Mouse (Mus musculus): ENCODE results near the gene Trmt44. TPM values are rescaled to one million over a fixed set of nuclear protein-coding genes. Genes with fewer than 3 reads are reported as not detected.

Gene Trmt44
- polyA plus RNA-seq, 1 experiment = 9.8 TPM

DNA sequence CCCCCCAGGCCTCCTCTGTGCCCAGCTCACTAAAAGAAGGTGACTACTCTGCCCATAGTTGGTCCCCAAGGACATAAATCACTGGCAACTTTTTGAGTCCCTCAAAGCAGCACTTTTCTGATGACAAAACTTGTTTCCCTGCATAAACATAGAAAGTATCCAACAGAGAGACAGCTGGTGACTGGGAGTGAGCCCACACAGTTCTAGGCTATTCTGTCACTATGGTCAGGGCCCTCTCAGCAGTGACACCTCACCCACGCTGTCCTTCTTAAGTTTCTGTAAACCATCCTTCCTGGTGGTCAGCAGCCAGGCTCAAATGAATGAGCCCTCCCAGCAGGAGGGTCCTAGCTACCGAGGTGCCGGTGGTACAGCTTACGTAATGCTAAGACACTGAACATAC, 8.2 kb downstream of the Trmt44 start:
- Histone ChIP-seq H3K4me1 (replicated peaks; ENCODE audit: control insufficient read depth, insufficient read depth, low read length) (no peaks in the 10 kb centered on the region), H3K27me3 (ENCODE audit: control insufficient read depth, insufficient read depth, low read length) (no peaks in the 10 kb centered on the region), H3K27ac (ENCODE audit: control insufficient read depth, insufficient read depth, low read length) (no peak overlapping the region), H3K4me3 (ENCODE audit: control insufficient read depth, insufficient read depth, low read length) (no peak overlapping the region), H3K36me3 (ENCODE audit: control insufficient read depth, insufficient read depth, low read length) (peaks cover 28% of the 10 kb centered on the region)
- no peak for DNase-seq
- WGBS = 98% methylated on average over 4 of the region's 4 CpGs
- TF ChIP-seq CTCF (IDR thresholded peaks at IDR 0.05; ENCODE audit: borderline replicate concordance, control insufficient read depth, extremely low read depth, insufficient read depth, low read length, poor library complexity) = no peak
- no peak for TF ChIP-seq POLR2A (IDR thresholded peaks at IDR 0.05; ENCODE audit: control insufficient read depth, extremely low read depth, insufficient read depth, low read length, poor library complexity)

DNA sequence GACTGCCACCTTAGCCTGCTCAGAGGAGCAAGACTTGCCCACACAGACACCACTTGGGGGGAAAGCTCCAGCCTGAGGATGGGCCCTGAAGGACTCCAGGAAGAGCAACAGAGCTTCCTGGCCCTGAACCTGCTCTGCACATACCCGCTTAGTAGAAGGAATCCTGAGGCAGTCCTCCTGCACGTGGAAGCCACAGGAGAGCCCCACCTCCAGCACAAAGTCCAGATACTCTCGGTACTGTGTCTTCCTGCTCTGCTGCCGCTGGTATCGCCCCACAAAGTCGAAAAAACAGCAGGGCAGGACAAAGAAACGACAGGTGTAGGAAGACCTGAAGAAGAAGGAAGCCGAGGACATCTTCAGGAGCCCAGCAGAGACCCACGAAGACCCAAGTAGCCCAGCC, 9.7 kb downstream of the Trmt44 start:
- Histone ChIP-seq H3K4me1 (replicated peaks; ENCODE audit: control insufficient read depth, insufficient read depth, low read length) (no peaks in the 10 kb centered on the region), H3K27ac (ENCODE audit: control insufficient read depth, insufficient read depth, low read length) (no peak overlapping the region), H3K36me3 (ENCODE audit: control insufficient read depth, insufficient read depth, low read length) (peaks cover 21% of the 10 kb centered on the region), H3K27me3 (ENCODE audit: control insufficient read depth, insufficient read depth, low read length) (no peaks in the 10 kb centered on the region), H3K4me3 (ENCODE audit: control insufficient read depth, insufficient read depth, low read length) (no peak overlapping the region)
- WGBS = 95% methylated on average over 9 of the region's 9 CpGs
- TF ChIP-seq CTCF (IDR thresholded peaks at IDR 0.05; ENCODE audit: borderline replicate concordance, control insufficient read depth, extremely low read depth, insufficient read depth, low read length, poor library complexity) (no peak), POLR2A (IDR thresholded peaks at IDR 0.05; ENCODE audit: control insufficient read depth, extremely low read depth, insufficient read depth, low read length, poor library complexity) (no peak)
- DNase-seq = no peak

DNA sequence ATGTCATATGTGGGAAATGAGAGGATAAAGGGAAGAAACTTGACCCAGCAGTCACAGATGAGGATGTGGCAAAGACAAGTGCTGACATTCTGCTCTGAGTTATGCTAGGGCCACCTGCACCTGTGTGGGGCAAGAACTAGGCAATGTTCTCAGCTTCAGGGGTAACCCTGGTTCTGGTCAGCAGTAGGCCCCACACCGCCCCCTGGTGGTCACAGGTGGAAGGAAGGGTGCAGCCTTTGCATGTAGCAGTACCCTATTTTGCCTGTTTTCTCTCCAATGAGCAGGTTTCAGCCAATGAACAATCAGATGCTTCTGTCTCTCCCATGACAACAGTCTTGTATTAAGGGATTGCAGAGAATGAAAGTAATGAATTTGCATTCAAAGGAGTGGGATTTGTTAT, 11.4 kb downstream of the Trmt44 start:
- Histone ChIP-seq H3K27ac (ENCODE audit: control insufficient read depth, insufficient read depth, low read length) (no peak overlapping the region), H3K36me3 (ENCODE audit: control insufficient read depth, insufficient read depth, low read length) (peaks cover 21% of the 10 kb centered on the region), H3K27me3 (ENCODE audit: control insufficient read depth, insufficient read depth, low read length) (no peaks in the 10 kb centered on the region), H3K4me1 (replicated peaks; ENCODE audit: control insufficient read depth, insufficient read depth, low read length) (no peaks in the 10 kb centered on the region), H3K4me3 (ENCODE audit: control insufficient read depth, insufficient read depth, low read length) (no peak overlapping the region)
- 0% methylated on average over 1 of the region's 1 CpGs for whole genome bisulfite sequencing
- TF ChIP-seq POLR2A (IDR thresholded peaks at IDR 0.05; ENCODE audit: control insufficient read depth, extremely low read depth, insufficient read depth, low read length, poor library complexity) (no peak), CTCF (IDR thresholded peaks at IDR 0.05; ENCODE audit: borderline replicate concordance, control insufficient read depth, extremely low read depth, insufficient read depth, low read length, poor library complexity) (peak; percentile 76; the same call in 1 of the 2 replicates)
- peak; percentile 73 for DNase-seq

DNA sequence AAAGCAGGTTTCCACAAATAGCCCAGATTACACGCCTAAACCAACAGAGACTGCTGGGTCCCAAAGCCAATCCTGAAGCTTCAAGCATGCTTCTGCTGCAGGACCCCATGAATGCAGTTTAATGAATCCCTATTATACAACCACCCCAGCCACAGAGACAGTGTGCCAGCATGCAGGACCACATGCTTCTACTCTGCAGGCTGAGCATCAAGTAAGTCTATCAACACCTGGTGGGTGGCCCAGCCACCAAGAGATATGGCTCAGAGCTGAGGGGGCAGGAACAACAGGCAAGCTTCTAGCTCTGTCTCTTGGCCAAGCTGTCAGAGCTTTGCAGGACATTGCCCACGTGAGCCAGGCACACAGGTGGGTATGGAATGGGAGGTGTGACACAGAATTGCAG, 12.3 kb downstream of the Trmt44 start:
- Histone ChIP-seq H3K27ac (ENCODE audit: control insufficient read depth, insufficient read depth, low read length) (no peak overlapping the region), H3K4me1 (replicated peaks; ENCODE audit: control insufficient read depth, insufficient read depth, low read length) (no peaks in the 10 kb centered on the region), H3K4me3 (ENCODE audit: control insufficient read depth, insufficient read depth, low read length) (no peak overlapping the region), H3K36me3 (ENCODE audit: control insufficient read depth, insufficient read depth, low read length) (peaks cover 13% of the 10 kb centered on the region), H3K27me3 (ENCODE audit: control insufficient read depth, insufficient read depth, low read length) (no peaks in the 10 kb centered on the region)
- no peak for DNase-seq
- TF ChIP-seq POLR2A (IDR thresholded peaks at IDR 0.05; ENCODE audit: control insufficient read depth, extremely low read depth, insufficient read depth, low read length, poor library complexity) (no peak), CTCF (IDR thresholded peaks at IDR 0.05; ENCODE audit: borderline replicate concordance, control insufficient read depth, extremely low read depth, insufficient read depth, low read length, poor library complexity) (no peak)
- 92% methylated on average over 2 of the region's 2 CpGs for WGBS

DNA sequence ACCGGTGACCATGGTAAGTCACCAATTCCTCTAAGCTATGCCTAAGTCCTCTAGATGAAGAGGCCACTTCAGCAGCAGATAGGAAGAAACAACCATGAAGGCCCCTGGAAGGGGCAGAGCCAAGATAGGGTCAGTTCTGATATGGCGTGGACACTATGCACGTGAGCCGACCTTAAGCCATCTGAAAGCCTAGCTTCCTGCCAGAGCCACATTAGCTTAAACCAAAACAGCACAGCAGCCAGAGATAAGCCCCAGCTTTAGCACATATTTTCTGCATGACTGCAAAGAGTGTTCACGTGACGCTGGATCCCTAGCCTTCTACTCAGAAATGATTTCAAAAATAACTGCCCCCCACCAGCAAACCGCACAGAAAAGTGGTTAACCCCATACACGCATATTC, 15.4 kb downstream of the Trmt44 start:
- H3K36me3 ChIP-seq (ENCODE audit: control insufficient read depth, insufficient read depth, low read length) = peaks cover 10% of the 10 kb centered on the region
- H3K4me3 ChIP-seq (ENCODE audit: control insufficient read depth, insufficient read depth, low read length) = no peak overlapping the region
- DNase-seq = no peak
- no peaks in the 10 kb centered on the region for H3K27me3 ChIP-seq (ENCODE audit: control insufficient read depth, insufficient read depth, low read length)
- WGBS = 91% methylated on average over 8 of the region's 8 CpGs
- H3K27ac ChIP-seq (ENCODE audit: control insufficient read depth, insufficient read depth, low read length) = no peak overlapping the region
- H3K4me1 ChIP-seq (replicated peaks; ENCODE audit: control insufficient read depth, insufficient read depth, low read length) = no peaks in the 10 kb centered on the region
- TF ChIP-seq POLR2A (IDR thresholded peaks at IDR 0.05; ENCODE audit: control insufficient read depth, extremely low read depth, insufficient read depth, low read length, poor library complexity) = no peak
- no peak for TF ChIP-seq CTCF (IDR thresholded peaks at IDR 0.05; ENCODE audit: borderline replicate concordance, control insufficient read depth, extremely low read depth, insufficient read depth, low read length, poor library complexity)

DNA sequence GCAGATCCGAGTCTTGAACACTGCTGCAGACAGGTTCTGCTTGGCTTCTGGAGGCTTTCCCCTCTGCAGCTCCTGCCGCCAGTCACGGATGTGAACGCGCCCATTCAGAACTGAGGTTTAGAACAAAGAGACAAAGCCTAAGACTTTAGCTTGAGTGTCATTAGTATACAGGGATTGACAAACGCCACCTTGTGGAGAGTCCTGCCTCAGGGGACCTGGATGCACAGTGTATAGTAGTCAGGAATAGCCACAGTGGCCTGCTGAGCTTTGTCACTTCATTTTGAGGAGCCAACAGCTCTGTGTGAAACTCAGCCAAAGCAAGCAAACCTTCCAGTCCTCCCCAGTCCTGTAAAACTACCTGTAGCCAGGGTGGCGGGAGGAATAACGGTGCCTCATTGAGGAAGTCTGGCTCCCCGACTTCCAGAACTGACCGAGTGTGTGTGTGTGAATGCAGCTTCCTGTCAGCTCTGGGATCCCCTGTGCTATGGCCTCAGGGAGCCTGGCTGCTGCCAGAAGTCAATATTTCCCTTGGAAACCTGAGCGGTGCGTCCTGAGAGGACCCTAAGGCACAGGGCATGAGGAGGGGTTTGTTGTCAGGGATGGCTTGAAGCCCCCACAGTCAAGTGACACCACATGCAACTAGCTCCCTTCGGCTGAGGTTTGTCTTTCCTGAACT, 16.8 kb downstream of the Trmt44 start:
- 93% methylated on average over 13 of the region's 13 CpGs for WGBS
- Histone ChIP-seq H3K4me3 (ENCODE audit: control insufficient read depth, insufficient read depth, low read length) (no peak overlapping the region), H3K27me3 (ENCODE audit: control insufficient read depth, insufficient read depth, low read length) (no peaks in the 10 kb centered on the region), H3K4me1 (replicated peaks; ENCODE audit: control insufficient read depth, insufficient read depth, low read length) (no peaks in the 10 kb centered on the region), H3K36me3 (ENCODE audit: control insufficient read depth, insufficient read depth, low read length) (peaks cover 2% of the 10 kb centered on the region; the same call in 1 of the 2 replicates), H3K27ac (ENCODE audit: control insufficient read depth, insufficient read depth, low read length) (no peak overlapping the region)
- TF ChIP-seq POLR2A (IDR thresholded peaks at IDR 0.05; ENCODE audit: control insufficient read depth, extremely low read depth, insufficient read depth, low read length, poor library complexity) (no peak), CTCF (IDR thresholded peaks at IDR 0.05; ENCODE audit: borderline replicate concordance, control insufficient read depth, extremely low read depth, insufficient read depth, low read length, poor library complexity) (no peak)
- DNase-seq = no peak

DNA sequence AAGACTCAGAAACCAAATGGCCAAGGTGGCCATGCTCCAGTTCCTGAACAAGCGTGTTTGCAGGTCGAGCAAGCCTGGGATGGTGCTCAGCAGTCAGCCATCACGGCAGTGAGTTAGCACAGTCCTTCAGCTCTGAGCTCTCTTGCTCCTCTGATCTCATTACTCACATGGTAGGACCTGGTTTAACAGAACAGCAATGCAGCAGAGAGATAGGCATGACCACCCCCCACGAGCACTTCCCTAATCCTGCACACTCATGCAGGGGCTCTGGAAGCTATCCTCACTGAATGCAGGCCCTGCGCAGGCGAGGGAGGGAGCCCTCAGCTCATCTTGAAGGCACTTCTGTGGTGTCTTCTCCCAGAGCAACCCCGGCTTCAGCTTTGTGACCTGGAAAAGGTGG, 18.5 kb downstream of the Trmt44 start:
- no peak overlapping the region for H3K4me3 ChIP-seq (ENCODE audit: control insufficient read depth, insufficient read depth, low read length)
- WGBS = 93% methylated on average over 7 of the region's 7 CpGs
- H3K4me1 ChIP-seq (replicated peaks; ENCODE audit: control insufficient read depth, insufficient read depth, low read length) = no peaks in the 10 kb centered on the region
- no peak overlapping the region for H3K27ac ChIP-seq (ENCODE audit: control insufficient read depth, insufficient read depth, low read length)
- H3K27me3 ChIP-seq (ENCODE audit: control insufficient read depth, insufficient read depth, low read length) = no peaks in the 10 kb centered on the region
- H3K36me3 ChIP-seq (ENCODE audit: control insufficient read depth, insufficient read depth, low read length) = no peaks in the 10 kb centered on the region
- no peak for DNase-seq
- TF ChIP-seq CTCF (IDR thresholded peaks at IDR 0.05; ENCODE audit: borderline replicate concordance, control insufficient read depth, extremely low read depth, insufficient read depth, low read length, poor library complexity) = no peak
- TF ChIP-seq POLR2A (IDR thresholded peaks at IDR 0.05; ENCODE audit: control insufficient read depth, extremely low read depth, insufficient read depth, low read length, poor library complexity) = no peak

Data from thymus, adult 2 months (tissue).